Mouse (Mus musculus) forelimb bud, embryonic 11.5 days (tissue): ENCODE data around the gene Lyplal1.
A peak's percentile ranks its signal among the peaks of the same experiment; 100 is the strongest.

ENCODE experiments used
- DNase-seq: peaks from one replicate; pipeline ENCODE4 v3.0.0-alpha.2; 2012; ENCODE audit warnings: low read depth, low spot score

Lyplal1 gene

DNA sequence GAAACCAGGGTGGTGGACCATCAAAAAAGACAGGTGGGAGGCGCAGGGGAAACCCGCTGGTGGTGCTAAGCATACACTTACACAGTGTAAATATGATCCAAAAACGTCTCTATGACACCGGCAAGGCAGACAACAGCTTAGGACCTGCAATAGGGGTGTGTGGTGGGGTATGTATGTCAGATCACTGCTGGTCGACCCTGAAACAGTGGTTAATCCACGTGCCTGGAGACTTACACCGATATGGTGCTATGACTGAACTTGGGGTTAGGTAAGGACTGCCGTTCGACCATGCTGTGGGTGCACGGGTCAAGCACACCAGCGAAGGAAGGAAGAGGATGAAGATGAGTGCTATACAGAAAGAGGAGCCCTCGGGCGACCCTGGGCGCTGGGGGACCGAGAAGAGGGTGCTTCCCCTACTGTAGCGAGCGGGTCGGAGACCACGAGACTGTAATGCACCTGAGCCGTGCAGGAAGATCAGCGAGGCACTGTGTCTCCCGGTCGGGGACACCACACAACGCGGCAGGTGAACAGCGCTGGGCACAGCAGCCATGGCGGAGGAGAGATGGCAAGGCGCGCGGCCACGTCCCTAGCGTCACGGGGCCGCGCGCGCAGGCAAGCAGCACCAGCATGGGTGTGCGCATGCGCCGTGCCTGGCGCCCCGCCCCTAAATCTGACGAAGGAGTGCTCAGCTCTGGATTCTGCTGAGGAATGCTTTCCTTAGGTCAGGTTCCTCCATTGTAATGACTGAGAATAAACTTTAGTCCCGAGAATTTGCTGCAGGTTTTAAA, at the start of gene Lyplal1:
Gene Lyplal1, minus strand, starts transcription at position 610 of the 788 bp plus-strand sequence.
- DNase-seq = peak; percentile 93

DNA sequence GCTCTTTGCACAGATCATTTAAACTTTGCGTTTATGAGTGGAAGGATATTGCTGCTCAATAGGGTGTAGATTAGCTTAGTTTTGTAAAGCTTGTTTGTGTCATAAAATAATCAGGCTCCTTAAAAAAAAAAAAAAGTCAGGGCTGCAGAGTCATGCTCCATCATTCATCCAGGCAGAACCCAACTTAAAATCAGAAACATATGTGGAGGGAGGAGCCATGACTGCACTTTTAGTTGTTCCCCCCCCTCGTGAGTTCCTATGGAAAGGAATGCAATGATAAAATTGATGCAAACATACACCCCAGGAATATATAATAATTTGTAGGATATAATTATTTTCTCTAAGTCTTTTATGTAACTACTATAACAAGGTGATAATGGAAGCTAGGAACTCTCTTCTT, 46.5 kb upstream of the Lyplal1 start:
- peak; percentile 38 for DNase-seq

DNA sequence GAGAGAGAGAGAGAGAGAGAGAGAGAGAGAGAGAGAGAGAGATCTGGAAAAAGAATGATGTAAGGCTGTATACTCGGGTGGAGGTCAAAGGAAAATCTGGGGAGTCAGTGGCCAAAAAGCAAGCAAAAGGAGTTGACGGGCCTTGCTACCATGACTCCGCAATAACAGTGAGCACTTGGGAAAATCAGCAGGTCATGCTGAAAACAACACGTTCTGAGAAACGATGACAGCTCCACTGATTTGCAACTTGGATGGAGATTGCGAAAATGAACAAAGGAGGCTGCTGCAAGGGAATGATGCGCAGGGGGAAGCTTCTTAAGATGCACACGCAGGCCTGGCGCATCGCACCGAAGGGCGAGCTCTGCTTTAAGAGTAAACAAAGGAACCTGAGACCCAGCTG, 46.1 kb upstream of the Lyplal1 start:
- no peak for DNase-seq

DNA sequence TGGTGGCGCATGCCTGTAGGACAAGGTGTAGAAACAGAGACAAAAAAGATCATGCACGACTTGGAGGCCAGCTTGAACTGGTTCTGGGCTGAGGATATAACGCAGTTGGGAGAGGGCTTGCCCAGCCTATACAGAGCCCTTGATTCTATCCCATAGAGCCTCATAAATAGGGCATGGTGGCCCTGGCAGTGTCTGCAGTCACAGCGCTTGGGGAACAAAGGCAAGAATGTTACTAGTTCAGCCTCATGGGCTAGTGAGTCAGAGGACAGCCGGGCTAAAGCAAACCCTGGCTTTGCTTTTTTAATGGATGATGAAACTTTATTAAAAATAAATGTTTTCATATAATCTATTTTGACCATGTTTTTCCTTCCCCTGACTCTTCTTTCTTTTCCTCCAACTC, 33.3 kb upstream of the Lyplal1 start:
- DNase-seq = no peak

DNA sequence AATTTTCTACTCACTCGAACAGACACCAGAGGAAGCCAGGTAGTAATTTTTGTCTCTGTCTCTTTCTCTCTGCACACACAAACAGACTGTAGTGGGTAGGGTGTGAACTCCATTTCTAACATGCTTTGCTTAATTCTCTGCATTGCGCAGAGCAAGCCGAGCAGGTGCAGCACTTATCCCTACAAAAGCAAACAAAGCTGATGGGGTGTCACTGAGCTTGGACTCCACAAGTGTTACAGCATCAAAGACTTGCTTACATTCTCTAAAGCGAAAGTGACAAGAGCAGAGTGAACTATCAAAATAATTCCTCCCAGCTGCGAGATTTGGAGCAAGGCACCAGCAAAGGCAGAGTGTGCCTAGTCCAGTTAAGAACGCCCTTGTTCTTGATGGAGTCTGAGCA, 28.3 kb upstream of the Lyplal1 start:
- DNase-seq = peak; percentile 42

DNA sequence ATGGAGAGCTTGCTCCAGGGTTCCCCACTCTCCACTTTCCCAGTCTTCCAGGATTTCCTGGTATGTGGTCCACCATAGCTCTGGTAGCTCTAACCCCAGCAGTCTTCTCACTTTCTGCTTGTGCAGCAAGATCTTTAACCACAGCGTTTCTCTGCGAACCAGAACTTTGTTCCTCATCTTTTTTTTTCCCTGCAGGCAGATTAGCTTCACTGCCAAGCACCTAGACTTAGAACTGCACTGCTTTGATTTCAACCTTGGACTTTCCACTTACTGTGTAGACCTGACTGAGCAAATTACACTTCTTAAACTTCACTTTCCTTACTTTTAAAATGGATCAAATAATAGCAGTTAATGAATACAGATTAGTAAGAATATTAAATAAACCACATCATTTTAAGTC, 23.1 kb upstream of the Lyplal1 start:
- no peak for DNase-seq

DNA sequence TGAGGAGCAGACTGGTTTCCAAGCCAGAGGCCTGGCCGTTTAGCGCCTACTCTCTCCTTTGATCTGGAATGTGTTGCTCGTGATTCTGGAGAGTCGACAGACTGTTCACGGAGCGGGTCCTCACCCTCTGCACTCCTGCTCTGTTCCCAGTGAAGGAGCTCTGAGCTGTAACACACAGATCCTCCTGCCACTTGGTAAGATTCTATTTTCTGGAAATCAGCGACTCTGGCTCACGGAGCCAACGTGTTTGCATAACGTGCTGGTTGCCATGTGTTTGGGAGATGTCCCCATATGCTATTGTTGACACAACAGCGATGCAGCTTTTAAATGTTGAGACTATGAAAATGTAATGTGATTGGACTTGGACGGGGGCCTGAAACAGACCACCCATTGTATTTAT, 20.8 kb upstream of the Lyplal1 start:
- DNase-seq = no peak

DNA sequence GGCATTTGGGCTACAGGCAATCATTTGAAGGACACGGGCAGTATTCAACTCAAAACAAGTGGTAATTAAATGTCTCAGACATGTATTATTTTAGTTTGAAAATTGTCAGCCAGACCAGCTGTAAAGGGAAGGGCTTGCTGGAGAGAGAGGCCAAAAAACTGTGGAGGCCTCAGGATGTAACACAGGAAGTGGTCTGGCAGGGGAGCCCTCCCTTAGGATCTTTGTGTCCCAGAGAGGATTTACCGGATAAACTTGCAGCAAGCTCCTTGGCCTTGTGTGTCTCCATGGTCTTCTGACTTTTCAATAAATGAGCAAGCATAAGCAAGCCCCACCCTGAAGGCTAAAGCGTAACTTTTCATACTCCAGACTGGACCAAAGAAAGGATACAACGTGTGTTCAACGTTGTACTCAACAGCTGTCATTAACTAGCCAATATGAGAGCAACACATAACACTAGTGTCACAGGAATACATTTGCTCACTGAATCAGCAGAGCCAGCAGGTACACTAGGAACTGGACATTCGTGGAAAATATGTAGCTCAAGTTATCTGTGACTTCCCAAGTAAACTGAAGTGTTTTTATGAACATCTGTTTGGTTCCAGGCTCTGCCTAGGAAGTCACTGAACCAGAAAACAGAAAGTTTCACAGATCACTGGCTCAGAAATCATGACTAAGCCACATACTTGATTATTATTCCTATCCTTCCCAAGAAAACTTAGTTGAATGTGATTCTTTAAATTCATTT, 19.7 kb upstream of the Lyplal1 start:
- no peak for DNase-seq

DNA sequence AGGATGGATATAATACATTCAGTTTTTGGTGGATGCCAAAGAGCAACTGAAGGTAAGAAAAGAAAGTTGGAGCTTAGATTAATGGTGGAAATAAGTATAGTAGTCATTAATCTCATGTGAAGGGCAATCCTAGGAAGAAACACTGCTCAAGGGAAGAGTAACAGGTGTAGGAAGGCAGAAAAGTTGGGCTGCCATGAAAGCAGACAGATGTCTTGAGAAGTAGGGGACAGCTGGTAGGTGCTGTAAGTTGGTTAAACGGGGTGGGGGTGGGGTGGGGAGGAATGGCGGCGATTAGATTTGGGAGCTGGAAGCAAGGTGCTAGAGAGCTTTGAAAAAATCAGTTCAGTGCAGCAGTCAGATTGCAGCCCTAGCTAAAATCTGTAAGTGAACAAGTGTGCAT, 14.4 kb upstream of the Lyplal1 start:
- no peak for DNase-seq

DNA sequence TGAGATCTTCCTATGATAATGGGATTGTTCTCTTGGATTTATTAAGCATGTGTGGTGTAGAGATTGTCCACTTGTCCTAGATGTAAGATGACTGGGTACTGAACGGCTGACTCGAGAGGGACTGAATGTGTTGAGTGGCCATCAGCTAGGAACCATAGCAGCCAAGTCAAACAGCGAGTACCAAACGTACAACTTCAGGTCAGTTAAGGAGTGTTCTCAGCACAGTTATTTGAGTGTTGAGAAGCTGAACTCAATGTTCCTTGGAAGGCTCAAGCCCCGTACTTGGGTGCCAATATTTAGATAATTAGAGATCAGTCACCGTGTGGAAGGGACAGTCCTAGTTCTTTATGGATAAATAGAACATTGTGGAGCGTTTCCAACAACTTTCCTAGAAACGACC, 11.8 kb upstream of the Lyplal1 start:
- no peak for DNase-seq

DNA sequence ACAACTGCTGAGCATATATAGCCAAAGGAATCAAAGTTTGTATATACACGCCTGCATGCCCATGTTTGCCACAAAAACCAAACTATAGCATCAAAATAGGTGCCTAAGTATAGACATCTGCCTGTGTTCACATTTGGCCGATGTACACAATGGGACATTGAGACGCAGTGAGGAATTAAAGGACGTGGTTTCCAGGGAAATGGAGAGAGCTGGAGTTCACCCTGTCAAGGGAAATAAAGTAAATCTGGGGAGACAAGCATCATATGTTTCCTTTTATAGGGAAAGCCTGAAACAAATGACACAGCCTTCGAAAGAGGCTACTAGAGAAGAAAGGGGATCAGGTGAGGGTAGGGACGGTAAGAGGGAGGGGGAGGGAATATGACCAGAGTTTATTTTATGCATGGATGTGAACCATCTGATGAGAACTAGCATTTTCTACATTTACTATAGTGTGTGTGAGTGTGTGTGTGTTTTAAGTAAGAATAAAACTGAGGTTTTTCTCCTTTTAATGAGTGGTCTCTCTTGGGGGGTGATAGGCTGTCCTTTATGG, 9.3 kb upstream of the Lyplal1 start:
- no peak for DNase-seq

DNA sequence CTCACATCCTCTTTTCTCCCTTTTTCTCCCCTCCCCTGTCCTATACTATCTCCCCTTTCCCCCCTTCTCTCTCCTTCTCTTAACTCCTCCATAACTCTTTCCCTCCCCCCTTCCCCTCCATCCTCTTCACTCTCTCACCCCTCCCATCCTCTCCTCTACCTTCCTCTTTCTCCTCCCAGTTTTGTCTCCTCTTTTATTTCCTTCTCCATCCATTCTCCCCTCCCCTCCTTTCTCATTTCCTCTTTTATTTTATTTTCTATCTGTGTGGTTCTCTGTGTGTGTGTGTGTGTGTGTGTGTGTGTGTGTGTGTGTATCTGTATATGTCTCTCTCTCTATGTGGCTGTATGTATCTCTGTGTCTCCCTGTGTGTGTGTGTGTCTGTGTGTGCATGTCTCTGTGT, 6.6 kb upstream of the Lyplal1 start:
- no peak for DNase-seq

DNA sequence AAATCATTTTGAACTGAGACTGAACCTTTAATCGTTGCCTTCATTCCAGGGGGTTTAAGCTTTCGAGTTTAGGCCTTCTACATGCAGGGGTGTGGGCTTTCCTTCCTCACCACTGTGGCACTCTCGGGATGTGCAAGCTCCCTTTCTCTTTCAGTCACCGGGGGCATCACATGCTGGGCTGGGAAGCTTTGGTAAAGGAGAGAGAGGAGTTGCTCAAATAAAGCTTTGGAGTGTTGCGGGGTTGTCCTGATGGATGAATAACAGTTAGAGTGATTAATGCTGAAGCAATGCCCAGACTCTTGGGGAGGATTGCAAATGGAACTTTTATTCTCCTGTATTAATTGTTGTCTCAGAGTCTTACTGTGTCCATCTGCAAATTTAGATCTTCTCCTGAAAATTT, 2.7 kb upstream of the Lyplal1 start:
- no peak for DNase-seq

DNA sequence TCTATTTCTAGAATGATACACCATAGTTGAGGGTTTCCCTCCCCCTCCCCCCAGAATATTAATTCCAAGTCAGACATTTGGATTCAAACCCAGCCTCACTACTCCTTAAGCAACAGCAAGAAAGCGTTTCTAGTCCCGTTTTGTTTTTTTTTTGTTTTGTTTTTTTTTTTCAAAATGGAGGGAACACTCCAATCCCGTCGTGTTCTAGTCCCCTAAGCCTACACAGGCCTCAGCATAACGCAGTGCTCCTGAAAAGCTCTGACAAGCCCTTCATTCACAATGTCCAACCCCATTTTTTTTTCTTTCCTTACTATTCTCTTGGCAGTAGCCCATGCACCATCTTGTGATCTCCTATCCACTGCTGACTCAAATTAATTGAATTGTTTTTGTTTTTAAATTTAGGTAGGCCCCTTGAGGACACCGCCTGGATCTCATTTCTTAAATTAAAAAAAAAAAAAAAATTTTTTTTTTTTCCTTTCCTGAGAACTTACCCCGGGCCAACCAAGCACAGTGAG, 967 bp downstream of the Lyplal1 start:
- no peak for DNase-seq

DNA sequence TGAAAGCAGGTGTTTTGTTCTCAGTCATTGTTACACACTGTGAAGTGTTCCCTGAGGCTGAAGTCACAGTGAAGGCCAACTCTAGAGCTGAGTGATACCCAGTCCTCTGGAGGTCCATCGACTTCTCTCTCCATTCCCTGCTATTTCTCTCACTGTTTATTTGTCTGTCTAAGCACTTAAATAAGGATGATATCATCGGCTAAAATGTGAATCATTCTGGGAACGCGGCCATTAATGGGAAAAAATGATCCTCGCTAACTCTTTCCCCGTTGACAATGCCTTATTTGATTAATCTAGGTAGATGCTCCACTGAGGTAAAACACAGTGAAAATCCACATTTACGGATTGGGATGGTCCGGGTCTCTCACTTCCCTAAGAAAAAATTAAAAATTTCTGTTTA, 14.8 kb downstream of the Lyplal1 start:
- DNase-seq = no peak

DNA sequence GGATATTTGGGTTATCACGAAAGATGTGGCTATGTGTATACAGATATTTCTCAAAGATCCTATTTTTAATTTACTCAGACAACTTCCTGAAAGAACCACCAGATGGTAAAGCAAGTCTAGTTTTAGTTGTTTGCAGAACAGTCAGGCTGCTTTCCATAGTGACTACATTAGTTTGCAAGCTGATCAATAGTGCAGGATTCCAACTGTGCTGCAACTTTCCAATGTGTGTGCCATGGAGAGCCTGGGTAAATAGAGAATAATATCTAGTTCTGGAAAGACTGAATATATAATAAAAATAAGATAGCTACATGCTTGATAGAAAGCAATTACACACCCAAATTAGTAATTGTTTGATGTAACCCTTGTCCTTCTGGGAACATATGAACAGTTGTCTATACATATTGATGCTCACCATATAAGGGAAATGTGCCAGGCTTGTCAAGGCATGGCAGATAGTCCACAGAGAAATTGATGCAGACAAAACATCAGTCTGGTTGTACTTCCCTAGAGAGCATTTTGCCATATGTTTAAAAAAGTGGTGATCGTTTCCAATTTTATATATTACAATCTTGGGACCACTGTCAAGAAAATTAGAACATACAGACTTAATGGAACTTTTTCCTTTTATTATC, 50.7 kb downstream of the Lyplal1 start:
- DNase-seq = no peak

DNA sequence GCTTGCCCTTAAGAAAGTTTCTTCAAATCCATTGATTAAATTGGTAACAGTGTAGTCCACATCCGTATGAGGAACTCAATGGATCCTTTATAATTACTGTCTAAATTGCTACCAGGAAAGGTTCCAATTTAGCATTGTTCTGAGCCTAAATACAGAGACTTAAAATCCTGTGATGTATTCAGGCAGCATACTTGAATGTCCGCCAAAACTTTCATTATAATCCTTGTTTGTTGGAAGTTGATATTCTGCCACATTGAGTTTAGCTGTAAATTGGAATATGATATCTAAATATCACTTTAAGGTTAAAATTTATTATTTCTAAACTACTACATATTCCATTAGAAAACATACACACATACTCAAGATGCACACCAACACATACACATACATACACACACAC, 57.1 kb downstream of the Lyplal1 start:
- no peak for DNase-seq

DNA sequence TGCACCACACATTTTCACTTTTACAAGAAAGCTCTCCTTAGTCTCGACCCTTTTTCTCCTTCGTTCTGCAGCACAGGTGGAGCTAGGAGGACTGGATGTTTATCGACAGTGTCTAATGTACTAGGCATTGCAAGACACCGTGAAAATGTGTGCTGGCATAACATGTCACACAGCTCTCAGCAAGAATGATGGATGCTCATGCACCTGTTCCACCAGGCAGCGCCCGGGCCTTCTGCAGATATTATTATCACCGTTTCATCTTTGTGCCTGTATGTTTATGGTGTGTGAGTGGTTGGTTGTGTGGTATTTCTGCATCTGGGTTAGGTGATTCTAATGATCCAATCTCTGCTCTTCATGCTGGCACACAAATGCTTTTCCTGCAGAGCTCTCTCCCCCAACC, 62.9 kb downstream of the Lyplal1 start:
- no peak for DNase-seq

DNA sequence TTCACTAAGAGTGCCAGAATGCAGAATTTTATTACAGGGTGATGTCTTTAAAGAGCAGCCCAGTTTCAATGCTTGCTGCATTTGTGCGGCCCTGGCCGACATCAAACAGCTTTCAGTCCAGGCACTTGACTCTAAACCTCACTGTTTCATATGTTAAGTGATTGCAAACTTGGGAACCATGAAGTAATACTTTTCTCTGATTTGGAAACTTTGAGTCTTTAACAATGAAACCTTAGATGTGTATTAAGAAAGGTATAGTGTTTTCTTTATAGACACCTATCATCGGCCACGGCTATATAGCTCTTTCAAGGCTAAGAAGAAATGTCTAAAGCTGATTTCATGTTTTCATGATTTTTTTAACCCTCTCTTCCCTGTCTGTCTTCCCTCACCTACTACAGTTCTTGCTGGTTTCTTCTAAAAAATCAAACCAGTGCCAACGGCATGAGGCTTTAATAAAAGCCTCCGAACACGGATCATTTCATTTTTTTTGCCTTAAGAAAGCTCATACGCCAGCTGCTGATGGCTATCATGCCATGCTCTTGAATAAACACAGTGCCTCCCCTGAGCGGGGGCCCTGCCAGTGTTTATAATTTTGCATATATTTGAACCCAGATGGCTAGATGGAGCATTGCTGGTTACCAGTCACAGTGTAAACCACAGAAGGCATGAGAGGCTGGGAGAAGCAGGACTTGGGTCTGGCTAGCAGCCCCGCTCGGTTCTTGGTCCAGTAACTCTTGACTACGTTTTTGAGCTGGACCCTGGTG, 63.6 kb downstream of the Lyplal1 start:
- DNase-seq = no peak

DNA sequence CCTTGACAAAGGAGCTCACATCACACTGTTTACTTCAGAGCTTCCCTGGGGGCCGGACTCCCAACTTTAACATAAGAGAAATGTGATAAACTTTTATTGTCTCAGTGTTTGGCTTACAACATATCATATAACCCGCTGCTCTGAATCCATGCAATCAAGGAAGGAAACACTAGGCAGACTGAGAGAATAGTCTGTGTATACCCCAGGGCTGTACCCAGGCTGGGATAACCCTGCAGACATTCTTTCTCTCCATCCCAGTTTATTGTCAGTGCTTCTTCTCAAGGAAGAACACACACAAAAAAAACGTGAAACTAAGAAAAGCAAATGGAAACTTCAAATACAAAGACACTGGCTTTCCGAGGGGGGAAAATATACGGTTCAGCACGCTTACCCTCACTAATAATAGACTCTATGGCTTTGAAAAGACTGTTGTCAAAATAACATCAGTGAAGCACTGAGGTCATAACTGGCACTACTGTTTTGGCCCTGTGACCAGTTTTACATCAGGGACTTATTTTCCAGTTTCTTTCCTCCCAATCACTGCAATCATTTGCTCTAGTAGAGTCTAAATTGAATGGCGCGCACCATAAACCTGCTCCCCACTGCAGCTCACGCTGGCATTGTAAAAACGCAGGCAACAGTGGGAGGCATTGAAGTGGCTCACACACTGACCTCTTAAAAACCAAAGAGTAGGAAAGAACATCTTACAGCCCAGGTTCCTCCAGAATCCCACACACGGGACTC, 73.2 kb downstream of the Lyplal1 start:
- DNase-seq = no peak

DNA sequence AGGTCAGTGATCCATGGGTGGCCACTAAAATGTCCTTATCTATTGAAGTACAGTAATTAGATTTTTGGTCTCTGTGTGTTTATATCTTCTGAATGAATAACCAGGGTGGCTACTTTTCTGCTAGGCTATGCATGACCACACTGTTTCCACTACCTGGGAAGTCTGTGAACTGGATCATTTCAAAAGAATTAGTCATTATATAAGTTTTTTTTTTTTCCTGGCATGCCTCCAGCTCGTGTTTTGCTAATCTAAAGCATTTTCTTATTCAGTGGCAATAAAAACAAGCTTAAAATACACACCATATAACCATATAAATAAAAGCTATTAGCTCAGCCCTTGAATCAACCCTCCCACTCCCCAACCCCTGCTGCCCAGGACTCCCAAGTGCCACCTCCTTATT, 75.3 kb downstream of the Lyplal1 start:
- no peak for DNase-seq
